Mouse (Mus musculus) c-Kit-positive CD71-positive TER-119-positive erythroid progenitor cells, embryonic 14.5 days (primary cell): Measurements from ENCODE around the gene Scd2.
"Not testable (repeated sequence)": the region's sequence is repeated elsewhere in the genome, so short reads cannot be mapped to it uniquely, and the experiment has no call there.

Source experiments
- DNase-seq: peaks from one replicate; pipeline ENCODE4 v3.0.0-alpha.2; 2013; ENCODE audit warnings: low spot score

Scd2 gene

DNA sequence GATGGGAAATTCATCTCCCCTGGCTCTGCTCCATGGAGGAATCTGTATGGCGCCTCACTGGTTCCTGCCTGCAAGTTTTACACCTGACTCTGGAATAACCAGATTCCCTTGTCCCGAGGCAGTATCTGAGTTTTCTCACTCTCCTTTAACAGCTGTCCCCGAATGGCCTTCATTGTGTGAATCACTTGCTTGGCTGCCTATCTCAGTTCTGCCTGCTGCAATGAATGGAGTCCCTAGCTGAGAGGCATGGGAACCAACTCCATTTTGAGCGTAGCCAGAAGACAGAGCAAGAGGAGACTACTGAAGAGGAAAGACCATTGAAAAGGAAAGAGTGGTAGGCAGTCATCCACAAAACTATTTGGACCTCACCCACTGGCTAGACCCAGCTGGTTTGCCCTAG lies 19.8 kb upstream of the Scd2 start:
- no peak for DNase-seq

GRCm38 (mm10) chr19:44274452-44274851 lies 19.0 kb upstream of the Scd2 start:
- DNase-seq: no peak

DNA sequence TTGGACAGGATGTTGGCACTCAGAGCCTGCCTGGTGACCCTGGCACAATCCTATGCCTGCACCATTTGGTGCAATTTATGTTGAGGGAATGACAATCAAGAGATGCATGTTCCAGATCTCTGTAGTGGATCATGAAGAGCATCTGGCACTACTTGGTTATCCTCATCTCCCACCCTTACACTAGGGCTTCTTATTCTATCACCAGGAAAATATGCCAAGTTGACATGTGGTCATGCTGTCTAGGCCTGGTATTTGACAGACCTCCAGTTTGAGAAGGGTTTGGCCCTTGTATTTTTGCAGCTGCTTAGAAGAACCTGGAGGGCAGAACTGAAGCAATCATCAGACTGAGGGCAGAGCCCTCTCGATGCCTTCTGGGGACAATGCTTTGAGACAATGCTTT lies 18.1 kb upstream of the Scd2 start:
- no peak for DNase-seq

DNA sequence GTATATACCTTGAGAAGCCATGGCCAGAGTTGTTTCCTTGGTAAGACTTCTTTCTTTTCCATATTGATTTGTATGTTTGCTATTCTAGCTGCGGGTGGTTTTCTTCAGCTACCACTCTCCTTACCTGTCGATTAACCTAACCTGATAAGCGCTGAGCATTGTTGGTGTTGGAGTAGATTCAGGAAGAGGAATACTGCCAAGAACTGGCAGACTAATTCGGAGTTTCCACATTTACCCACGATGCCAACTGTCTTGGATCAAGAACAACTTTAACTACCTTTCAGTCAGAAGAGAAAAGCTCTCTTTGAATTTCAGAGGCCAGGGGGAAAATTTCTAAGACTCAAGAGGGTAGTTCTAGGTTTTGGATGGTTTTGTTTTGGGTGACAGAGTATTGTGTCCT lies 16.6 kb upstream of the Scd2 start:
- no peak for DNase-seq

DNA sequence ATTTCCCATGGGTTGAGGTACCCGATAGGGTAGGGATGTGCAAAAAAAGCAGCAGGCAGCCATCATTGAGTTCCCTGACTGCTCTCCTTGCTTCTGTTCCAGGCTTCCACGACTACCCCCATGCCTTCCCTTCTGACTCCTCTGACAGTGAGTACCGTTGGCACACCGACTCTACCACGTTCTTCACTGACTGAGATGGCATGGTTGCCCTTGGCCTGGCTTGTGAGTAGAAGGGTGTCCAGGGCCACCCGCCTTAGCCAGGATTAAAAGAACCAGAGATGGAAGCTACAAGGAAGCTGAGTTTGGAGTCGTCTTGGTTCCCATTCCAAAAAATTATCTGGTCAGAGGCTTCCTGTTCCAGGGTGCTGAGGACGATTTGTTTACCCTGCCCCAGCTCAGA lies 15.5 kb upstream of the Scd2 start:
- no peak for DNase-seq

DNA sequence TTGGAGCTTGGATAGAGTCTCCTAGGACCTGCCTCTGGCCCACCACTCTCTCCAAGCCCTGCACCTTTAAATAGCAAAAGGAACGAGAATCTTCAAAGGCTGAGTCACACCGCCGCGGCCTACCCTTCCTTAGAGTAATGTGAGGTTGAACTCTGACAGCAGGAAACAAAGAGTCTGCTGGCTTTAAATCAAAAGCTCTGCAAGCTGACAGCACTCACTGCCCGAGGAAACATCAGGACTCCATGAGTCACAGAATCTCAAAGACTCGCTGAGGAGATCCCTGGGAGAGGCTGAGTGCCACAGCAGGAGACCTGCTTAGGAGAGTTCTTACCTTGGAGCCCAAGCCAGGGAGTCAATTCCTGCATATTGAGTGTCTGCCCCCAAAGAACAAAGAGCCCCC lies 12.7 kb upstream of the Scd2 start:
- DNase-seq: no peak

DNA sequence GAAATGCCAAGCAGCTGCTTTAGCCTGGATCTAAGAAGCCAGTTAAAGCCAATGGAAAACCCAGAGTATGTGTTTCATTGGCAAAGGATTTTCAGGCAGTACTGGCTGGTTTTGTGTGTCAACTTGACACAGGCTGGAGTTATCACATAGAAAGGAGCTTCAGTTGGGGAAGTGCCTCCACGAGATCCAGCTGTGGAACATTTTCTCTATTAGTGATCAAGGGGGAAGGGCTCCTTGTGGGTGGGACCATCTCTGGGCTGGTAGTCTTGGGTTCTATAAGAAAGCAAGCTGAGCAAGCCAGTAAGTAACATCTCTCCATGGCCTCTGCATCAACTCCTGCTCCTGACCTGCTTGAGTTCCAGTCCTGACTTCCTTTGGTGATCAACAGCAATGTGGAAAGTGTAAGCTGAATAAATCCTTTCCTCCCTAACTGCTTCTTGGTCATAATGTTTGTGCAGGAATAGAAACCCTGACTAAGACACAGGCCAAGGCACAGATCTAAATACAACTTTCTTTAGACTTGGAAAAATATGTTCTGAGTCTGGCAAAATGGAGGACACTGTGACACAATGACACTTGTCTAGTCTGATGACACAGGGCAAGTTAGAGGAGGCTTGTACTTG lies 11.5 kb upstream of the Scd2 start:
- DNase-seq: not testable (repeated sequence)

- DNase-seq: no peak
Measured at GRCm38 (mm10) chr19:44282534-44283156, 10.8 kb upstream of the Scd2 start.

- DNase-seq: no peak
Measured at GRCm38 (mm10) chr19:44283157-44284024, 10.1 kb upstream of the Scd2 start.

DNA sequence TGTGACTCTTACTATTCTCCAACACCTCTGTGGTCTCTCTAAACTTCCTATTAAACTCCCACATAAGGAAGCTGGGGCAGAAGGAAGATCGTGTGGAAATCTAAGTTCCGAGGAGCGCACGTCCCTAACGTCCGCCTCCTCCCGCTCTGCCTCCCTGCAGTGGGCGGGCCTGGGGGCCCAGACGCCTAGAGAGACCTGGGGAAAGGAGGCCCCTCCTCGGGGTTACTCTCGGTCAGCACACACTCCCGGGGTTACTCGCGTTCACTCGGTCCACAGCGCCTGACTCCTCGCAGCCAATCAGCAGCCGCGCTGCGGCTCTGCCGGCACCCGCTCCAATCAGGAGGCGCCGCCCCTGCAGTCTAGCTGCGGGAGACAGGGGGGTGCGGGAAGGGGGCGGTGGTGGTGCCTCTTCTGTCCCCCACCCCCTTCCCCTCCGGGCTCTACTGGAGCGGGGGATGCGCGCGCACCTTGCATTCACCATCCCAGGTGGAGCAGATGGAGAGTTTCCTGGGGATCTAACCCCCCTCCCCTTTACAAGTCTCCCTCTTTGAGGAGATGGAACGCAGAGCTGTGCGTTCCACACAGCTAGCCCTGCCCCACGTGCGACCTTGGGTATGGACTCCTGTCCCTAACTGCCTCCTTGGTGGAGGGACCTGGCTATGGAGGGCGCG lies 9.3 kb upstream of the Scd2 start:
- peak; percentile 89 for DNase-seq

GRCm38 (mm10) chr19:44284723-44285122 lies 8.8 kb upstream of the Scd2 start:
- DNase-seq: no peak

GRCm38 (mm10) chr19:44285554-44285953 lies 7.9 kb upstream of the Scd2 start:
- no peak for DNase-seq

DNA sequence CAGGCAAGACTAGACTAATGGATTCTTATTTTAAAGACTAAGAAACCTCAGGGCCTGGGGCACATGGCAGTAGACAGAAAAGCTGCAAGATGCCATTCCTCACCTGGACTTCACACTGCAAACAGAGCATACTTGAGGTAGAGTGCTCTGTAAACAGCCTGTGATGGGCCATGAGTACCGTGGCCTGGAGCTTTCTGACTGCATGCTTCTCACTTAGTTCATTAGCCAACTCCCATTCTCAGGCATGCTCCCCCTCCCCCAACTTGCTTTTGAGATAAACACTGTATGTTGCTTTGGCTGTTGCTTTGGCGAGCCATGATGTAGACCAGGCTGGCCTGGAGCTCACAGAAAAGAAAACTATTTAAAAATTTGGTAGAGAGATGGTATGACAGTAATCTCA lies 7.4 kb upstream of the Scd2 start:
- no peak for DNase-seq

GRCm38 (mm10) chr19:44287415-44288110 lies 5.9 kb upstream of the Scd2 start:
- DNase-seq: no peak

- no peak for DNase-seq
Measured at GRCm38 (mm10) chr19:44292083-44292482, 1.4 kb upstream of the Scd2 start.

GRCm38 (mm10) chr19:44292483-44292882 lies 991 bp upstream of the Scd2 start:
- DNase-seq: no peak

- peak; percentile 92 for DNase-seq
Measured at GRCm38 (mm10) chr19:44293769-44294551, 486 bp downstream of the Scd2 start.

GRCm38 (mm10) chr19:44294588-44295041 lies 1.1 kb downstream of the Scd2 start:
- DNase-seq: peak; percentile 91

DNA sequence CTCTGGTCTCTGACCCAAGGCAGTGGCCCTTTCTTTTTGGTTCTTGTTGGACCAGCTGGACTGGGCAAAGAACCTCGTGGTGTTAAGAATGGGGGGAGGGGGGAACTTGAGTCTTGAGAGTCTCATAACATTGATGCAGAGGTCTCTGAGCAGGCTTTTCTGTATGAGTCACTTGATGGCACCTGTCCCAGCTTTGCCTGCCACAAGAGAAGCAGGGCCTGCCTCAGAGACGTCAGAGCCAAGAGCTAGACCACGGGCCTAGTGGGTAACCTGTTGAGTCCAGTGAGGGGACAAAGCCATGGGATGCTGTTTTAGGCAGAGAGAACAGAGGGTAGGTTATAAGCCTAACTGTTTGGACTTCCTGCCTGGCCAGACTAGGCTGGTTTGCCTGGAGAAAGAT lies 1.8 kb downstream of the Scd2 start:
- no peak for DNase-seq

DNA sequence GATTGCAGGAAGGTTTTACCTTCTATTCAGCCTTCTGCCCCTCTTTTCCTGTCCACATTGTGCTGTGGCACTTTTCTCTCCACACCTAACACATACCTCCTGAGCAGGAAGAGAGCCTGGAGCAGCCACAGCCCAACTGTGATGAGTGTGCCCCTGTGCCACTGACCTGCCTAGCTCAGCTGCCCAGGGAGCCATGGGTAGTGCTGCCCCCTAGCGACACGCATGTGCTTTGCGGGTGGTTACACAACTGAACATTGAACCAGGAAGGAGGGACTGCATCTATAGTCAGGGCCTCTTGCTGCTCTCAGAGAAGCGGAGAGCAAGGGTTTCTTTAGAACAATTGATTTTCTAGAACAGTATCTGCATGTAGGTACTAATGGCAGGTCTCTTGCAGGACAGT lies 2.3 kb downstream of the Scd2 start:
- DNase-seq: peak; percentile 88

- no peak for DNase-seq
Measured at GRCm38 (mm10) chr19:44296186-44296585, 2.7 kb downstream of the Scd2 start.
